Mouse (Mus musculus) bone marrow macrophage, adult 2 months (primary cell): Measurements from ENCODE around the gene Spg21. TPM values are rescaled to one million over a fixed set of nuclear protein-coding genes. Genes with fewer than 3 reads are reported as not detected.
A peak's percentile ranks its signal among the peaks of the same experiment; 100 is the strongest.

Experiments
- H3K27ac ChIP-seq: 2 replicates; pipeline ENCODE4 v1.5.1; 2012; ENCODE audit warnings: low read depth, low read length; ENCODE audit not compliant: insufficient read depth
- H3K4me1 ChIP-seq: 2 replicates; pipeline ENCODE4 v1.6.1; 2012; ENCODE audit warnings: low read length; ENCODE audit not compliant: control insufficient read depth, insufficient read depth
- H3K4me3 ChIP-seq: 2 replicates; pipeline ENCODE4 v1.5.1; 2012; ENCODE audit warnings: mild to moderate bottlenecking, low read length, moderate library complexity; ENCODE audit not compliant: insufficient read depth
- CTCF ChIP-seq: IDR thresholded peaks from 2 replicates; pipeline ENCODE4 v1.5.1; 2012; ENCODE audit warnings: low read depth, mild to moderate bottlenecking, low read length, moderate library complexity
- POLR2A ChIP-seq: IDR thresholded peaks from 2 replicates; pipeline ENCODE4 v1.6.1; 2012; ENCODE audit warnings: mild to moderate bottlenecking, low read depth, low read length, borderline replicate concordance
- polyA plus RNA-seq: library from polyadenylated mRNA; stranded (reverse); fragments of >200 nt; gene quantifications from 2 replicates; pipeline ENCODE4 v1.2.4, GENCODE M21; 2012; ENCODE audit not compliant: missing spikeins, insufficient read depth, insufficient read length

Gene Spg21
- polyA plus RNA-seq, 1 experiment: 104 TPM

DNA sequence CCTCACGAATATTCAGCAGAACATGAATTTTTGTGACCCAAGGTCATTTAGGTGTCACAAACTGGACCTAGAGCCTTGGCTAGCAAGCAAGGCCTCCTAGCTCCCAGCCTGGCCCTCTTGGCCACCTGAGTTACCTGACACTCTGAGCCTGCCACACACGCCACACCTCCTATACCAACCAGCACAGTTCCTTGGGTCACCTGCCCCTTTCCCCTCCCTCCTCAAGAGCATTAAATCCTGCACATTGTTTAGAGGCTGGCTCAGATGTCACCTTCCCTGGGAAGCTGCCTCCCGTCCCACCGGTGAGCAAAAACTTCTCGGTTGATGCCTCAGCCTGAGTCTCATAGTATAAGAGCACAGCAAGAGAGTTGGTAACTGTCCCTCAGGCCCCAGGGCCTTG, 70.5 kb downstream of the Spg21 start:
- H3K4me1 ChIP-seq: peaks cover 70% of the 10 kb centered on the region
- TF ChIP-seq POLR2A: no peak
- no peak for TF ChIP-seq CTCF
- no peak overlapping the region for H3K27ac ChIP-seq
- no peak overlapping the region for H3K4me3 ChIP-seq

DNA sequence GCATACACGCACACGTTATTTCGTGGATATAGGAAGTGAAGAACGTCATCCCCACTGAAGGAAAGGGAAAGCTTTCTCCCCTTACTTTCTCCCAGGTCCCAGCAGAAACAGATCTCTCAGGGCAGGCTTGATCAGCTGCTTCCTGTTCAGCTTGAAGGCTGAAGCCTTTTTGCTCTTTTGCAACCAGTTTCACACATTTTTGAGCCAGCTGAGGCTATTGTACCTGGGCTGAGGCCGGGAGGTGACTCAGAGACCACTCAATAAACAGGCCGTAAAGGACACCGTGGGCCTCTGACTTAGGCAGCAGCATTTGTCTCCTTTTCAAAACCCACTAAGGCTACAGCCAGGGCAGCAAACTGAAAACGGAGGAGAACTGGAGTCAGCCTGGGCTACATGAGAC, 72.2 kb downstream of the Spg21 start:
- Histone ChIP-seq H3K27ac (peak overlapping the region; percentile 98), H3K4me1 (peaks cover 79% of the 10 kb centered on the region), H3K4me3 (no peak overlapping the region)
- TF ChIP-seq POLR2A (no peak), CTCF (no peak)

DNA sequence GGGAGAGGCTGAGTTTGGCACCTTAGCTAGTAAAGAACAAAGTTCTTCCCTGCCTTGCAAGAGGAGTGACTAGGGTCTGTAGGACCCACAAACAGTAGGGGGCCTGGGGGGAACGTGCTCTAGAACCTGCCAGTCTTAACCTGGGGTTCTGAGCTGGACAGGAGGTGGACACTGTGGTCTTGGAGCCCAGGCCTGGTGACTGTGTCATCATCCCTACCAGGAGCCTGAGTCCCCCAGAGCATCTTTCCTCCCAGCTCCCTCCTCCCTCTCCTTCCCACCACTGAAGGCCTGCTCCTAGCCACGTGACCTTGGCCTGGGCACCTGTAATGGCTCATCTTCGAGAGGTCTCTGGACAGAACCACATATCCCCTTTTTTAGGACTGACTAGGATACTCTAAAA, 73.4 kb downstream of the Spg21 start:
- peak overlapping the region; percentile 98 for H3K27ac ChIP-seq
- no peak for TF ChIP-seq CTCF
- no peak for TF ChIP-seq POLR2A
- no peak overlapping the region for H3K4me3 ChIP-seq
- peaks cover 77% of the 10 kb centered on the region for H3K4me1 ChIP-seq

DNA sequence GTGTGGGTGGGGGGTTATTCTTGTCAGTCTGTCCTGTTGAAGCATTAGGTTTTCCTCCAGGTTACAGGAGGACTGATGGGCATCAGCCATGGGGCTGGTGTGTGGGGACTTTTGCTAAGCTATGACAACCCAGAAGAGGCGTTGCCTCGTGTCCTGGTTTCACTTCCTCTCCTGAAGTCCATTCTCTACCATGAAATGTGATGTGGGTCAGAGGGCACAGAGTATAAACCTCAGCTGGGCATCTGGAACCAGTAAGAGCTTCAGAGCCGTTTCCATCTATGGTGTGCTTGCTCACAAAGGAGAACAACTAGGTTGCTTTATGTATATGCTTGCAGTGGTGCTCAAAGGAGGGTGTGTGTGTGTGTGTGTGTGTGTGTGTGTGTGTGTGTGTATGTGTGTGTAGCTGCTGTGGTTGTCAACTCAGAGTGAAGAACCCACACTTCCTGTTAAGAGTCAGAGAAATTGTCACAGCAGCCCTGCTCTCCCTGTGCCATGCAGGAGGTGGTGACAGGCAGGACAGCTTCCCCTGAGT, 74.5 kb downstream of the Spg21 start:
- TF ChIP-seq CTCF: no peak
- no peak for TF ChIP-seq POLR2A
- Histone ChIP-seq H3K27ac (peak overlapping the region; percentile 98), H3K4me1 (peaks cover 79% of the 10 kb centered on the region), H3K4me3 (no peak overlapping the region)

DNA sequence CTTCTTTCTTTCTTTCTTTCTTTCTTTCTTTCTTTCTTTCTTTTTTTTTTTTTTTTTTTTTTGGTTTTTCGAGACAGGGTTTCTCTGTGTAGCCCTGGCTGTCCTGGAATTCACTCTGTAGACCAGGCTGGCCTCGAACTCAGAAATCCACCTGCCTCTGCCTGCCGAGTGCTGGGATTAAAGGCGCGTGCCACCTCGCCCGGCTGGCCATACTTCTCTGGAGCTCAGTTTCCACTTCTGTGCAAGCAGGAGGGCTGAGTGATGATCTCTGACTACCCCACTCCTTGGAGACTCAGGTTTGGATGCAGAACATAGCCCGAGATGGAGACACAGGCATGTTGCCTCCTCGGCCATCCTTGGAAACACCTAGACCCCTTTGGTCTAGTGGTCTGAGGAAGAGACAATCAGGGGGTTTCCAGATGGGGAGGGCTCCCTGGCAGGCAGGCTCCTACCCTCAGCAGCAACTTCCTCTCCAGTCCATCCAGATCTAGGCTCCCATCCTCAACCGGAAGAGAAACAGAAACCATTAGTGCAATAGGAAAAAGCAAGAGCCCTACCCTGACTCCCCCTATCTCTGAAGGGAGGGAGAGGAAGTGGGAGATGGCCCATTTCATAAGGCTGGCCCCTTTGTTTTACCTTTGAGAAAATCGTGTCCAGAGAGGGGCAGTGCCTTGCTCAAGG, 75.2 kb downstream of the Spg21 start:
- H3K27ac ChIP-seq: peak overlapping the region; percentile 98
- peaks cover 86% of the 10 kb centered on the region for H3K4me1 ChIP-seq
- peak overlapping the region; percentile 33 for H3K4me3 ChIP-seq
- TF ChIP-seq CTCF (no peak), POLR2A (0 out of 2 replicates have a peak, but pooled peaks have one; percentile 11)

DNA sequence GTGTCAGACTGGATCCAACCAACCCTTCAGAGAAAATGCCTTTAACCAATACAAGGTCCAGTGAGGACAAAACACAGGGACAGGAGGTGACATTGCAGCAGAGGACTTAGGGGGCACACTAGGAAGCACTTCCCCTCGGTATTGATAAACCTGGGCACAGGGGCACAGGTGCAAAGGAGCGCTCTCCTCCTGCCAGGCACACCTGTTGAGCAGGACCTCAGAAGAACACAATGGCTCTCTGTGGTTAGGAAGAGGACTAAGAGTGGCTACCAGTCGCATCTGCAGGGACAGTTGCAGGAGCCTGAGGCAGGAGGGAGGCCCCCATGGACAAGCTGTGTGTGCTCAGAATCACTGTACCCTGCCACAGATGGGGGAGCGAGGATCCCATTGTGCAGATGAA, 75.7 kb downstream of the Spg21 start:
- Histone ChIP-seq H3K27ac (peak overlapping the region; percentile 98), H3K4me3 (no peak overlapping the region), H3K4me1 (peaks cover 86% of the 10 kb centered on the region)
- TF ChIP-seq POLR2A: no peak
- no peak for TF ChIP-seq CTCF

Other genes with a start within 250 kb of the Spg21 start
- gene Cilp, start 195.8 kb upstream of the Spg21 start, polyA plus RNA-seq: not detected in 2 replicates
- gene Clpx, start 166.7 kb upstream of the Spg21 start, polyA plus RNA-seq: 19.2 and 20.8 TPM in 2 replicates
- gene Pdcd7, start 114.8 kb upstream of the Spg21 start, polyA plus RNA-seq: 11.1 and 15.9 TPM in 2 replicates
- not detected in 2 replicates for gene Ubap1l, start 99.9 kb upstream of the Spg21 start, polyA plus RNA-seq
- gene Kbtbd13, start 69.3 kb upstream of the Spg21 start, polyA plus RNA-seq: not detected in 2 replicates
- gene Rasl12, start 62.4 kb upstream of the Spg21 start, polyA plus RNA-seq: not detected in 2 replicates
- gene Slc51b, start 38.0 kb upstream of the Spg21 start, polyA plus RNA-seq: not detected in 2 replicates
- gene Mtfmt, start 25.2 kb upstream of the Spg21 start, polyA plus RNA-seq: 11.6 and 19.1 TPM in 2 replicates
- 4.1 and 6.4 TPM in 2 replicates for gene Ankdd1a, start 59.2 kb downstream of the Spg21 start, polyA plus RNA-seq
- 193 and 213 TPM in 2 replicates for gene Plekho2, start 119.1 kb downstream of the Spg21 start, polyA plus RNA-seq
- 3.8 and 4.4 TPM in 2 replicates for gene Pif1, start 126.2 kb downstream of the Spg21 start, polyA plus RNA-seq
- gene Rbpms2, start 168.7 kb downstream of the Spg21 start, polyA plus RNA-seq: not detected in 2 replicates
- 51.5 and 58.1 TPM in 2 replicates for gene Oaz2, start 207.1 kb downstream of the Spg21 start, polyA plus RNA-seq